Mouse (Mus musculus) kidney, postnatal 25 days (tissue): ENCODE measurements at regions not wholly inside any gene's neighbourhood (a gene's known extent, or its start where the extent isn't known, plus 50 kb on each side); places are given as distances from the start of the nearest gene placed in this dataset.
A peak's percentile ranks its signal among the peaks of the same experiment; 100 is the strongest.
"Not testable (repeated sequence)": the region's sequence is repeated elsewhere in the genome, so short reads cannot be mapped to it uniquely, and the experiment has no call there.

ENCODE experiments used
- DNase-seq, 2 experiments: peaks; one replicate each; pipeline ENCODE4 v3.0.0; 2021; ENCODE audit warnings: mixed read lengths in 2 of 2

DNA sequence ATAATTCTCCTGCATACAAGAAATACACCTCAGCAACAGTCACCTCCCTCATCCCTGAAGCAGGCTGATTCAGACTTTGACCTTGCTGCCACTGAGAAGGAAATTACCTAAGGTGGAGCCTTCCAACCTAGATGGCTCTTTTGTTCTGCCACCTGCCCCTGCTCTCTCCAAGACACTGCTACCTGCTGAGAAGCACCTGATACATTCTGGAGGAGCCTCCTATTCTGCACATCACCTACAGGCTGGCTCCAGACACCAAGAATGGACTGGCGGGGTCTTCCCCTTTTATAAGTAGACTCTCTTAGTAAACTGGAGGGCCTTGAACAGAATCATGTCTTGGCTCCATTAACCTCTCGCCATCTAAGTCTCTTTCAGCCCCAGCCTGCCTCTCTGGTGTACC is 1149.5 kb upstream of the 2610301B20Rik start:
- DNase-seq: not testable (repeated sequence)

DNA sequence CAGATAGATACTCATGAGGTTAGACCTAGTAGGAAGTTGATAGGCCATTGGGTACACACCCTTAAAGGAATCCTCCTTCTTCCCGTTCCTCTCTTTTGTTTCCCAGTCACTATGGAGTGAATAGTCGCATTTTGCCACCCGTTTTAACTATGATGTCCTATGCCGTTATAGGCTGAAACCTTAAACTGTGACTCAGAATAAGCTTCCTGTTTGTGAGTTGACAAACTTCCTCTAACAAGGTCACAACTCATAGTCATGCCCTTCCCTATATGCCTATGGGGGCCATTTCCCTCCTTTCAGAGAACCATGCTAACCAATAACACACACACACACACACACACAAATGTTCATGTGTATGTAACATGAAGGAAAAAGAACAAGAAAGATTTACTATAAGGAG is 1136.6 kb upstream of the 2610301B20Rik start:
- DNase-seq: no peak

DNA sequence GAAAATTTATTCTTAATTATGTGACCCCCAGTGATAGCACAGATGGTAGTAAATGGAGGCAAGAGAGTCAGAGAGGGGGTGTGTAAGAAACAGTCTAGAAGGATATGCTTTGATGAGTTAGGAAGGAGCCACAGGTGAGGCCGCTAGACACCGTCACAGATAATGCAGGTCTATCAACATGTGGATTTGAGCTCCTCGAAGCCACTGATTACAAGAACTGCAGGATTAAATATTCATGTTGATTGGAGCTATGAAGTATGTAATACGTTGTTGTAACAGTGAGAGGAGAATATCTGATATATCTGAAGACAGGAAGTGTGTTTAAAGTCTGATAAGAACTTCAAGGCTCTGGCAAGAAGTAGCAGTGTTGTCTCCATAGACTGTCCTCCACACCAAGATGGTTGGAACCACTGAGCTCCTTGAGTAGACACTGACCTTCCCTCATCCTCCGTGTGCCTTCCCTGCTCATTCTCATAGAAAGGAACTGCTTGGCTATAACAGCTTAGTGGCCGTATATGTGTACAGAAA is 1126.8 kb upstream of the 2610301B20Rik start:
- DNase-seq: no peak

DNA sequence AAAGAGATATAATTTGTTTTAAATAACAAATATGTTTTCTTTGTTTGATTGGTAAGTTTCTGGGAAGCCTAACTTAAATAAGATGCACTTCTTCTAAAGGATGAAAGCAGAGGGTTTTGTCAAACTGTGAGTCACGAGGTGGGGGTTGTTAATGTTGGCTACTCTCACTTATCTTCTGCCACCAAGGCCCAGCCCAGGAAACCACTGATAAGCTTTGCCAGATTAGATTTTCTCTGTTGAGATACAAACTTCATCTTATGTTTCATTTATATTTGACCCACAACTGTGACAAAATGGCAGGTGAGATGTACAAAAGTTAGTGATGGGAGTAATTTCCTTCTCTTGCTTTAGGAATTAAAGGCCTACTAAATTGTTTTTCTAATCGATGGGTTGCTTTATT is 1126.2 kb upstream of the 2610301B20Rik start:
- DNase-seq: no peak

DNA sequence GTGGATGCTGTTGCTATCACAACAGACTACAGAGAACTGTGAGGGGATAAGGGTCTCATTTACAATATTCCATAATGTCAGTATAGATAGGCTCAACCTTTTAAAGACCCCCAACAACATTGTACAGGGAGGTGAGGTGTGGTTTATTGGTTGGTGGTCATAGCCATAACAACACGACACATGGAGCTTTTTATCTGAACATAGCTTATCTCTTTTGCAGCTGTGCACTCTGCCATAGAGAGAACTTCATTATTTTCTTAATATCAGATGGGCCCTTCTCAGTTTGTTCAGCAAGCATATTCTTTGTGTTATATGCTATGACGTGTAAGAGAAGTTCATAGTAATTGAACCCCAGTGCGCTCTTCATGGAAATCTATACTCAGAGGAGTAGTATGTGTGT is 1124.4 kb upstream of the 2610301B20Rik start:
- DNase-seq: no peak

DNA sequence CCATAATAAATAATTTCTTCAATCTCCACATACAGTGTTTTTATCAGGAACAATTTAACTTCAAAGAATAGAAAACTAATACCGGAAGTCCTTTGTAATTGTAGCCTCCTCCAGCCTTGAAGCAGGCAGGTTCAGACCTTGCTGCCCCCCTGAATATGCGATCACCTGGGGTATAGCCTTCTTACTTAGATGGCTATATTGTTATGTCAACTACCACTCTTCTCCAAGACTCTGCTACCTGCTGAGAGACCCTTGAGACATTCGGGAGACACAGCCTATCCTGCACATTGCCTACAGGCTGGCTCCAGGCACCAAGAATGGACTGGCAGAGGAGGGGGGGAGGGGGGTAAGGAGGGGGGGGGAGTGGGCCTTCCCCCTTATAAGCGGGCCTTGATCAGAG is 1123.9 kb upstream of the 2610301B20Rik start:
- no peak for DNase-seq

DNA sequence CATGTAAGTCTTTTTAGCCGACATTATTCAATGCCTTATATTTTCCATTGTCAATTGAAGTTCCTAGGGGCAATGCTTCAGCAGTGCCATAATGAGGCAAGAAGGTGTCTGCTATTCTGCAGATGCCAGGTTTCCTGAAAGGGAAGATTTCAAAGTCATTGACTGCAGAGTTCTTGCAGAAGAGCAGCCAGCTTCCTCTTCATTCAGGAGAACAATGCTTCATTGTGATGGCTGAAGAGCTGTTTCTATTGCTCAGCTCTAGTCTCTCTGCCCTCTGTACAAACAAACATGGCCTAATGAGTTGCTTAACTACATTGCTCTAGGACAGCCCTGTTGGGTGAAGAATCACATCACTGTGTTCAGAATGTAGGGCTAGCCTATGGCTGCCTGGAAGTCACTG is 1111.0 kb upstream of the 2610301B20Rik start:
- no peak for DNase-seq

DNA sequence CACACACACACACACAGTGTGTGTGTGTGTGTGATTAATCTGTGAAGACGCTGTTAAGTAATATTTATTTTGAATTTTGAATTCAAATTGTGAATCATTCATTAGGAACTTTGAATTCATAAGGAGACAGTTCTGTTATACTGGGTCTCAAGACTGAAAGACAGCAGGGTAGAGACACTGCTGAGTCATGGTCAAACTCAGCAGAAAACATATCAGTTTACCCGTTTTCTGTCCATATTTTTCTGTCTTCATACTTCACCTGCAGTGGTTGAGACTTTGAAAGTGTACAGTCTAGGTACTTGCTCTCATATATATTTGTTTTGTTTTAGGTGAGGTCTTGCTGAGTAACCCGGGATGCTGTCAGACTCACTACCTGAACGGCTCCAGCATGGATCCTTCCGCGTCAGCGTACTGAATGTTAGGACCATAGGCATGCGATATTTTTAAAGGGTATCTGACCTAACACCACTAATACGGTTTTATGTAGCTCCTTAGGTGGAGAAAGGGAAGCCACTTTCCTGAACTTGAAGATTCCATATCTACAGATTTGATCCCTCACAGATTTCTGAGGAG is 1104.6 kb upstream of the 2610301B20Rik start:
- DNase-seq: peak; percentile 14 to 38

DNA sequence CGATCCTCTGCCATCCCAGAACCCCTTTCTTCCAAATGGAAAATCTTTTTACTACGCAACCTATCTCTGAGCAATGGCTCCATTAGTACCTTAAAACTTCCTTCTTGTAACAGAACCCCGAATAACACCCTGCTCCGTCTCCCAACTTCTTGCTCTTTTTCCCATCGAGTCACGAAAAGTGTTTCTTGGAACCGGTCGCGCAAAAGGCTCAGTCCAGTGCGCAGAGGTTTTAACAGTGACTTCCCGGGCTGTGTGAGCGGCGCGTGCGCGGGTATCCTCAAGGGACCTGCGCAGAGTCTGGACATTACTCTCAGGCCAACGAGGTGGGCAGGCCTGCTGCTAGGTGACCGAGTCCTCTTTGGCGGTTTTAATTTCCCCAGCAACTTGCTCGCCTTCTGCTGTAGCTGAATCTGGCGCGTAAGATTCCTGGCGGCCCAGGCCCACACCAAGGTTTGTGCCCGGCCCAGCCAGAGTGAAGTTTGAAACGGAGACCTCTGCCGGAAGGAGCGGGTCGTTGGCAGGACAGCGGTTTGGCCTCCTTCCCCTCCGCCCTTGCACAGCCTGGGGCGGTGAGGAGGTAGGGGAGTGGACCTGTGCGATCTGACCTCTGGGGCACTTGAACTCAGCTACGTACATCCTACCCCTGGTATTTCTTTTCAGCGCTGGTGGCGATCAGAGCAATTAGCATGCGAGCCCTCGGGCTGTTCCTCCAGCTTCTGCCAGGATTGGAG is 1103.8 kb upstream of the 2610301B20Rik start:
- DNase-seq: peak; percentile 71 to 81

DNA sequence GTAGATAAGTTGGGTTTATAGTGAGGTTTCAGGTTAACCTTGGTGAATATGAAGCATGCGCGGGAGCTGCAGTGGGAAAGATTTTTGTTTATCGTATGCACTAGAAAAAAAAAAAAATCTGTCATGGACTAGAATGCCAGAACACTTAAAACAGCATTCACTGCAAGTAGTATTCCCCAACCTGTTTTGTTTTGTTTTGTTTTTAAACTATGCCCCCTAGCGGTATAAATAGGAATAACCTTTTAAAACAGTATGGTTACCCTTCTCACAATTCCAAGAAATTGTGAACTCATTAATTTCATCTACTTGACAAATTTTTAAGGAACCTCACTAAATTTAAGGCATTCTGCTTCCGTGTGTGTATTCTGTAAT is 1103.2 kb upstream of the 2610301B20Rik start:
- no peak for DNase-seq

DNA sequence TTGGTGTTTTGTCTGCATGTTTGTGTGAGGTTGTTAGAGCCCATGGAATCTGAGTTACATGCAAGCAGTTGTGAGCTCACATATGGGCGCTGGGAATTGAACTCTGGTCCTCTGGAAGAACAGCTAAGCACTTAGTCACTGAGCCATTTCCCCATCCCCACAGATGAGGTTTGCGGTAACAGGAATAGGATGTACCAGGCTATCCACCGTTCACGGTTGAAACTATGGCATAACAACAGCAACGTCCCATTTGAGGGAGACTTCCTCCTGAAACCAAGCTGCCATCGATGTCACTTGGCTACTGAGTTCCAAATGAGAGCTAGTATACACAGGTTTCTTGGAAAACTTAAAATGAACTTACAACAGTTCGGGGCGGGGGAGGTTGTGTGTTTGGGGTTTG is 1095.9 kb upstream of the 2610301B20Rik start:
- no peak for DNase-seq

DNA sequence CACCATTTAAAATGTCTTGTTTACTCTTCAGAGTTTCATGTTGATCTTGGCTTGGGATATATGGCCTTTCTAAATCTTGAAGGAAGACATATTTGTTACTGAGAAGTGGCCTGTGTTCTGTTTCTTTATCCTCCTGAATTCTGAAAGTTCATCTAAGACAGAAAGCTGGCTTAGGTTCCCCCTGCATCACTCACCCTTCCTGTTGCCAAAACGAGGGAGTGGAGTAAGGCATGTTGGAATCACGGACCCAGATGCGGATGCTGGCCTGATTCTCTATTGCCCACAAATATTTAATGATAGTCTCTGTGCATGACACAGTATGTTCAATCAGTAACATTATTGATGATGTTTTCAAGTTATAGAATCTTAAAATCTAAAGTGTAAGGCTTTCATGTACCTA is 1094.7 kb upstream of the 2610301B20Rik start:
- no peak for DNase-seq

DNA sequence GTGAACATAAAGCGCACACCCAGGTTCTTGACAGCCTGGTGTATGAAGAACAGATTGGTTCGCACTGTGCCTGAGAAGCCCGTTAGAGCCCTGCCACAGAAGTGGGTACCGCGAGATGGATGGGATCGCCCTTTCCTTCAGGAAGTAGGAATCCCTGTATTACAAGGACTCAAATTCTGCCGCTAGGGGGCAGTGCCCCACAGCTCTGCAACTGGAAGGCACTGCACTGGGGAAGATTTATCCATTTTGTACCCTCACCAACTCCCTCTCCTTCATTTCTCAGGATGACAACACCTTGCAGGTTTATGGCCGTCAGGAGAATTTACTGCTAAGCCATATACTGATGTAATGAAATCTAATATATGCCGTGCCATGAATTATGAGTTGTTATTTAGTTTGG is 1094.1 kb upstream of the 2610301B20Rik start:
- peak; percentile 73 to 89 for DNase-seq

DNA sequence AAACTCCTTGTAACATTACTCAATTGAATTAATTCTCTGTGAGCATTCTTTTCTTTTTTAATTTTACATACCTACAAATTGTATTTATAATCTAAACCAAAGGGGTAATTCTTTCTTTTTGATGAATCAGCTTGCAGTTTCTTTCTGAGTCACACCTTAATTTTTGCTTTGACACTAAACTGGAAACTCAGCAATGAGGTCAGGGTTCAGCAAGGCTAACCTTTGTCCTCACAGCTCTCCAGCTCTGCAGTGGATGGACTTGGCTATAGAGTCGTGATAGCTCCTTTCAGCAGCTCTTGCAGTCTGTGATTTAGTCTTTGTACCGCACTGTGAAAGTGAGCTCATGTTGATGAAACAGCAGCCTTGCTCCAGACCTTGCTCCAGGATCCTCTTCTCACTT is 1093.0 kb upstream of the 2610301B20Rik start:
- DNase-seq: peak; percentile 56 to 69

DNA sequence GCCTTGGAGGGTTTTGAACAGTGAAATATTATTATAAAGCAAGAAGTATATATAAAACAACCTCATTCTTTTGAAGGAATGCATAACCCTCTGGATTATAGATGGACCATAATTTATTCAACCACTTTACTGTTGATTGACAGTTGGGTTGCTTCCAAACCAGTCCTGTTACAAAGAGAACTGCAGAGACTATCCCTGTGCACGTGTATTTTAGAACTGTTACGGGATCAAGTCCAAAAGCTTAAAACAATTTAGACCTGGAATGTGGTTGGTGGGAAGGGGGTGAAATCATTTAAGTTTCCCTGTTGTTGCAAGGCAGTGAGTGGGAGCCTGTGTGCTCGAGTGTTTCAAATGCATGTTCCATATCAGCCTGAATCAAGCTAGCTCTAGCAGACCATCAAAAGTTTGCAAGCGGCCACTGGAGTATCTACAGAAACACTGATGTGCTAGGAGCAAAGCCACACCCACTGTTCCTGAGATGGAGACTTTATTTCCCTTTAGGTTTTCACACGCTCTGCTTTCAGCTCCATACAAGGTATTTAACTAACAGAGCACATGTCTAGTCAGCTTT is 1086.4 kb upstream of the 2610301B20Rik start:
- no peak for DNase-seq

DNA sequence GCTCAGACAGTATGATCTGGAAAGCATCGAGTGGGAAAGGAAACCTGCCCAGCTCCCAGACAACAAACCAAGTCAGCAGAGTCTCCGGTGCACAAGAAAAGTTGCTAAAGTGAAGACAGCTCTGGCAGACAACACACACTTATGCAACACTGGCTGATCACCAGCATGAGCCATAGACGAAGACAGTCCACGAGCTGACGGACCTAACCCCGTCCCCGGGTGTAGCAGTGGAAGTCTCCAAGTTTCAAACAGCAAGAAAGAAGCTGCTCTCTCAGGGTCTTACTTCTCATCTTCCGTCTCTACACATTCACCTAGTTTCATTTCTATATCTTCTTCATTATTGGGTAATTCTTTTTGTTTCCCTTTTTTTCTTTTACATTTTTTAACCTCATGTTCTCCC is 1083.8 kb upstream of the 2610301B20Rik start:
- DNase-seq: no peak
